Mouse (Mus musculus) E14TG2a.4 (cell line): ENCODE results near the gene Pdxk.
A peak's percentile ranks its signal among the peaks of the same experiment; 100 is the strongest.
"Not testable (repeated sequence)": the region's sequence is repeated elsewhere in the genome, so short reads cannot be mapped to it uniquely, and the experiment has no call there.

ENCODE experiments used
- H3K27me3 ChIP-seq: 2 replicates; pipeline ENCODE4 v1.6.1; 2014; ENCODE audit warnings: low read length, control low read depth; ENCODE audit not compliant: insufficient read depth
- H3K36me3 ChIP-seq: 2 replicates; pipeline ENCODE4 v1.6.1; 2014; ENCODE audit warnings: low read length, control low read depth; ENCODE audit not compliant: insufficient read depth
- H3K4me1 ChIP-seq: replicated peaks from 2 replicates; pipeline ENCODE4 v1.6.1; 2014; ENCODE audit warnings: low read depth, low read length, control low read depth
- H3K4me3 ChIP-seq: replicated peaks from 2 replicates; pipeline ENCODE4 v1.5.1; 2014; ENCODE audit warnings: mild to moderate bottlenecking, low read length
- H3K9me3 ChIP-seq: 2 replicates; pipeline ENCODE4 v1.6.1; 2014; ENCODE audit warnings: low read length, control low read depth
- CTCF ChIP-seq: conservative IDR thresholded peaks from 2 replicates; pipeline ENCODE4 v1.5.1; 2014; ENCODE audit warnings: low read length
- NANOG ChIP-seq: IDR thresholded peaks from 2 replicates; pipeline ENCODE4 v1.6.1; 2014; ENCODE audit warnings: borderline replicate concordance, low read length, mixed read lengths
- POU5F1 ChIP-seq: IDR thresholded peaks from 2 replicates; pipeline ENCODE4 v1.6.1; 2014; ENCODE audit warnings: low read length, borderline replicate concordance

Pdxk gene

GRCm38 (mm10) chr10:78464792-78465207 lies at the start of gene Pdxk:
TSS of gene Pdxk (minus strand) at chr10:78464975.
- TF ChIP-seq CTCF, result no peak
- no peak for TF ChIP-seq NANOG
- TF ChIP-seq POU5F1, result no peak
- Histone ChIP-seq H3K9me3 (no peaks in the 10 kb centered on the region), H3K4me1 (peaks cover 60% of the 10 kb centered on the region), H3K27me3 (peaks cover 68% of the 10 kb centered on the region), H3K36me3 (no peaks in the 10 kb centered on the region), H3K4me3 (peak within 1 kb of the TSS; percentile 88)

GRCm38 (mm10) chr10:78502986-78503733 lies 38.4 kb upstream of the Pdxk start:
- TF ChIP-seq NANOG (0 out of 2 replicates have a peak, but pooled peaks have one; percentile 21), POU5F1 (no peak), CTCF (no peak)
- Histone ChIP-seq H3K4me3 (no peak overlapping the region), H3K9me3 (no peaks in the 10 kb centered on the region), H3K27me3 (peaks cover 3% of the 10 kb centered on the region; the same call in 1 of the 2 replicates), H3K4me1 (peaks cover 19% of the 10 kb centered on the region), H3K36me3 (no peaks in the 10 kb centered on the region)

GRCm38 (mm10) chr10:78487431-78488086 lies 22.8 kb upstream of the Pdxk start:
- peak overlapping the region; percentile 49; the same call in 1 of the 2 replicates for H3K4me3 ChIP-seq
- peaks cover 60% of the 10 kb centered on the region for H3K27me3 ChIP-seq
- TF ChIP-seq NANOG (no peak), CTCF (peak; percentile 95), POU5F1 (no peak)
- peaks cover 10% of the 10 kb centered on the region for H3K4me1 ChIP-seq
- no peaks in the 10 kb centered on the region for H3K36me3 ChIP-seq
- H3K9me3 ChIP-seq, result no peaks in the 10 kb centered on the region

- Histone ChIP-seq H3K4me1 (peaks cover 15% of the 10 kb centered on the region), H3K9me3 (no peaks in the 10 kb centered on the region), H3K4me3 (no peak overlapping the region), H3K36me3 (no peaks in the 10 kb centered on the region), H3K27me3 (peaks cover 65% of the 10 kb centered on the region)
- TF ChIP-seq POU5F1 (no peak), CTCF (no peak), NANOG (no peak)
Measured at GRCm38 (mm10) chr10:78486871-78487270, 22.1 kb upstream of the Pdxk start.

GRCm38 (mm10) chr10:78485369-78485768 lies 20.6 kb upstream of the Pdxk start:
- Histone ChIP-seq H3K4me1 (peaks cover 21% of the 10 kb centered on the region), H3K27me3 (peaks cover 68% of the 10 kb centered on the region)
- H3K36me3 ChIP-seq, H3K9me3 ChIP-seq, H3K4me3 ChIP-seq: not testable (repeated sequence)

GRCm38 (mm10) chr10:78481928-78482499 lies 17.2 kb upstream of the Pdxk start:
- TF ChIP-seq POU5F1 (no peak), NANOG (no peak), CTCF (peak; percentile 21; the same call in 1 of the 2 replicates)
- Histone ChIP-seq H3K36me3 (no peaks in the 10 kb centered on the region), H3K9me3 (no peaks in the 10 kb centered on the region), H3K27me3 (peaks cover 68% of the 10 kb centered on the region), H3K4me1 (peaks cover 13% of the 10 kb centered on the region), H3K4me3 (peak overlapping the region; percentile 78)

GRCm38 (mm10) chr10:78480954-78481927 lies 16.5 kb upstream of the Pdxk start:
- H3K4me1 ChIP-seq, result peaks cover 13% of the 10 kb centered on the region
- peak overlapping the region; percentile 78 for H3K4me3 ChIP-seq
- peaks cover 68% of the 10 kb centered on the region for H3K27me3 ChIP-seq
- TF ChIP-seq CTCF, result no peak; the same call in 1 of the 2 replicates
- TF ChIP-seq POU5F1, result no peak
- no peak for TF ChIP-seq NANOG
- H3K9me3 ChIP-seq, result no peaks in the 10 kb centered on the region
- H3K36me3 ChIP-seq, result no peaks in the 10 kb centered on the region
